Mouse (Mus musculus) lung, adult 2 months (tissue): ENCODE measurements around the gene Cables2. TPM values are rescaled to one million over a fixed set of nuclear protein-coding genes. Genes with fewer than 3 reads are reported as not detected.

Source experiments
- DNase-seq: peaks from one replicate; pipeline ENCODE4 v3.0.0; 2022
- H3K4me1 ChIP-seq: fragments of 200-500 bp; 2 replicates; pipeline ENCODE4 v1.6.1; 2011; ENCODE audit warnings: low read length; ENCODE audit not compliant: control insufficient read depth, insufficient read depth
- H3K4me3 ChIP-seq: fragments of 200-500 bp; replicated peaks from 2 replicates; pipeline ENCODE3; 2011; ENCODE audit warnings: low read depth, mild to moderate bottlenecking, control low read depth, low read length; ENCODE audit errors: extremely low read depth
- CTCF ChIP-seq: fragments of 200-500 bp; IDR thresholded peaks from 2 replicates; pipeline ENCODE4 v1.5.1; 2011; ENCODE audit warnings: mild to moderate bottlenecking, low read length, control low read depth; ENCODE audit not compliant: insufficient read depth
- POLR2A ChIP-seq: fragments of 200-500 bp; IDR thresholded peaks from 2 replicates; pipeline ENCODE4 v1.6.1; 2011; ENCODE audit warnings: low read depth, mild to moderate bottlenecking, control low read depth, low read length, borderline replicate concordance; ENCODE audit errors: extremely low read depth
- WGBS: fragments of 180-500 bp; shearing (Covaris S2); methylation state at CpG from one replicate; pipeline ENCODE4 v1.1.7; 2018; 5-methylcytosine and 5-hydroxymethylcytosine counted together
- polyA plus RNA-seq: library from polyadenylated mRNA; depleted of rRNA; stranded (reverse); fragments of >200 nt; gene quantifications from 2 replicates; pipeline ENCODE4 v1.2.3, GENCODE M21; 2012

Cables2 gene
- polyA plus RNA-seq, 1 experiment: 28.2 TPM

DNA sequence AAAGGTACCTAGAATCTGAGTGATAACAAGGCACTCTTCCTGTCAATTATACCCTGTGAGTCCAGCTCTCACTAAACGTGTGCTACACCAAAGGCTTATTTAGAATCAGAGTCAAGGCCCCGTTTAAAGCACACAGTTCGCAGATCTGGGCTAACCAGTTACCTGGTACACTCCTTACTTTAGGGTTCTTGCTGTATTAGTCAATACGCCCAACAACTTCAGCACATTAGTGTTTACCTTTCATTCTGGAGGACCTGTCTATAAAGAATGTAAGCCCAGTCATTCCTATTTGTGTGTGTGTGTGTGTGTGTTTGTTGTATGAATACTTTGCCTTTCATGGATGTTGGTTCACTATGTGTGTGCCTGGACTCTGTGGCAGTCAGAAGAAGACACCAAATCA is 30.2 kb downstream of the Cables2 start:
- Histone ChIP-seq H3K4me1 (no peaks in the 10 kb centered on the region), H3K4me3 (no peak overlapping the region)
- DNase-seq: no peak
- WGBS: 63% methylated on average over 4 of the region's 4 CpGs
- TF ChIP-seq POLR2A: no peak
- no peak for TF ChIP-seq CTCF

GRCm38 (mm10) chr2:180238591-180238990 is 34.7 kb downstream of the Cables2 start:
- no peak for DNase-seq
- Histone ChIP-seq H3K4me1 (peaks cover 13% of the 10 kb centered on the region; the same call in 1 of the 2 replicates), H3K4me3 (no peak overlapping the region)
- TF ChIP-seq CTCF (no peak), POLR2A (no peak)
- WGBS: 48% methylated on average over 5 of the region's 5 CpGs

GRCm38 (mm10) chr2:180237601-180238345 is 35.5 kb downstream of the Cables2 start:
- WGBS: 78% methylated on average over 7 of the region's 7 CpGs
- DNase-seq: no peak
- TF ChIP-seq POLR2A (no peak), CTCF (no peak)
- Histone ChIP-seq H3K4me1 (peaks cover 17% of the 10 kb centered on the region), H3K4me3 (no peak overlapping the region)

DNA sequence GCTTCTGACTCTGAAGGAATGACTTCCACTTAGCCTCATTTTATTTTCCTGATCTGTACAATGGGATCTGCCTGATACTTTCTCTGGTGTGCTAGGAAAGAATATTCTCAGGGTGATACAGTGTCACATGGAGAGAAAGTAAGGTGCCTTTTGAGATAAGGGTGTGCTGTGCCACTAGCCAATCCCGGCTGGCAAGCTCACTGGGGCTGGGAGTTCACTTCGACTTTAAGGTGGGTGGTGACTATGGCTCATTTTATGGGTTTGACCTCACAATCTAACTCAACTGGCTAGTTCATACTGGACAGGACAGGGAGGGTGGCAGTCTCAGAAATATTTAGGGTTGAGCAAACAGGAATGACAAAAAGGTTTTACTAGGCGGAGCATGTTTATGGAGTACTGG is 36.4 kb downstream of the Cables2 start:
- 80% methylated on average over 3 of the region's 3 CpGs for WGBS
- no peak overlapping the region for H3K4me3 ChIP-seq
- TF ChIP-seq CTCF: no peak
- TF ChIP-seq POLR2A: no peak
- no peak for DNase-seq
- H3K4me1 ChIP-seq: peaks cover 17% of the 10 kb centered on the region

DNA sequence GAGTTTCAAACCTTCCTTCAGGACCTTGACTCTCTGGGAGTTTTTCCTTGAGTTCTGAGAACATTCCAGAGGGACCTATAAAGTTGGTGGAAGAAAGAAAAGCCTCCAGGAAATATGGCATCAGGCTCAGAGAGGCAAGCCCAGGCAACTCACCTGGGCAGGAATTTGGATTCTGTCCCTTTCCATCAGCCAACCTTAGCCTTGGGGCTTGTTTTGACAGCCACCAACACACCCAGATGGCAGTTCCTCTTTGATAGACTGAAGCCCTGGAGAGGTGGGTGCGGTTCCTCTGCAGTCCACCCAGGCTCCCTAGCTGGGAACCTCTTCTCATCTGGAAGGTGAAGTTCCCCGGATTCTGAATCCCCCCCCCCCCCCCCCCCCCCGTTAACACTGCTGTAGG is 36.8 kb downstream of the Cables2 start:
- TF ChIP-seq POLR2A (no peak), CTCF (no peak)
- Histone ChIP-seq H3K4me1 (peaks cover 17% of the 10 kb centered on the region), H3K4me3 (no peak overlapping the region)
- WGBS: 48% methylated on average over 3 of the region's 3 CpGs
- no peak for DNase-seq

- DNase-seq: peak; percentile 23
- H3K4me3 ChIP-seq: no peak overlapping the region
- H3K4me1 ChIP-seq: peaks cover 17% of the 10 kb centered on the region
- WGBS: 65% methylated on average over 4 of the region's 4 CpGs
- no peak for TF ChIP-seq POLR2A
- no peak for TF ChIP-seq CTCF
These were observed 37.5 kb downstream of the Cables2 start for GRCm38 (mm10) chr2:180235788-180236187.

DNA sequence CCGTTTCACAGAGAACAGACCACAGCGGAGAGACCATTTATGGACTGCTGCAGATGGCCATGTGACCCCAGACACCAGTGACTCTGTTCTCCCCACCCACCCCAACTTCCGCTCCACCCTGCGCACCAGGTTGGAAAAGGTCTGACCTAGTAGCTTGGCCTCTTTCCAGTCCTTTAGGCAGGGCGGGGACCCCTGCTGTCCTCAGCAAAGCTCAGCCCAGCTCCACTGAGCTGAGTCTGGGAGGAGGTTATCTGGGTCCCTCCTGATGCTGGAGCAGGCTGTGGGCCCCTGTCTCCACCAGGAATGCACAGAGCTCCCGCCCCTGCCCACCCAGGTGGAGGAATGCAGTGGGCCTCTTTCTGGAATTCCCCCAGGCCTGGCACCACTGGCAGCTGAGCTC is 38.3 kb downstream of the Cables2 start:
- Histone ChIP-seq H3K4me3 (no peak overlapping the region), H3K4me1 (peaks cover 17% of the 10 kb centered on the region)
- 47% methylated on average over 6 of the region's 6 CpGs for WGBS
- TF ChIP-seq CTCF (no peak), POLR2A (no peak)
- DNase-seq: peak; percentile 24

DNA sequence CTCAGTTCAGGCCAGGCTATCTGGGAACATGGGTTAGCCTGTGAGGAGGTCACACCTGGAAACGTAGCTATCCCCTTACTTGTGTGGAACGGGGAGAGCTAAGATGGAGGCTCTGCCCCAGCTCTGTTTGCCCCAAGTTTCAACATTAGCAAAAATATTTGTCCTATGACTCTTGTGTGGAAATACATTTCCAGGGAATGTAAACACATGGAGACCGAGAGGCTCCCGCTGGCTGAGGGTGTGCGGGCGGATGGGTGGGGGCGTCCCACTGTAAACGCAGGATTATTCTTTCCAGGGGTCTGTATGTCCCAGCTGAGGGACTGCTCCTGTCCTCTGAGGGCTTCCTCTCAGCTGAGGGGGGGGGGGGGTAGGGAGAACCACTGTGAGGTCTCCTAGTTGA is 38.9 kb downstream of the Cables2 start:
- no peak for DNase-seq
- Histone ChIP-seq H3K4me3 (no peak overlapping the region), H3K4me1 (peaks cover 17% of the 10 kb centered on the region)
- TF ChIP-seq POLR2A: no peak
- WGBS: 36% methylated on average over 8 of the region's 8 CpGs

- no peak for DNase-seq
- no peak overlapping the region for H3K4me3 ChIP-seq
- H3K4me1 ChIP-seq: peaks cover 18% of the 10 kb centered on the region
- TF ChIP-seq POLR2A (no peak), CTCF (no peak)
- WGBS: 63% methylated on average over 7 of the region's 7 CpGs
These were observed 40.0 kb downstream of the Cables2 start for GRCm38 (mm10) chr2:180233101-180233904.

GRCm38 (mm10) chr2:180230482-180230881 is 42.8 kb downstream of the Cables2 start:
- Histone ChIP-seq H3K4me1 (peaks cover 25% of the 10 kb centered on the region), H3K4me3 (no peak overlapping the region)
- TF ChIP-seq CTCF (no peak), POLR2A (no peak)
- 56% methylated on average over 4 of the region's 4 CpGs for whole genome bisulfite sequencing
- no peak for DNase-seq
